Mouse (Mus musculus): ENCODE data around the gene Mipep.

DNA sequence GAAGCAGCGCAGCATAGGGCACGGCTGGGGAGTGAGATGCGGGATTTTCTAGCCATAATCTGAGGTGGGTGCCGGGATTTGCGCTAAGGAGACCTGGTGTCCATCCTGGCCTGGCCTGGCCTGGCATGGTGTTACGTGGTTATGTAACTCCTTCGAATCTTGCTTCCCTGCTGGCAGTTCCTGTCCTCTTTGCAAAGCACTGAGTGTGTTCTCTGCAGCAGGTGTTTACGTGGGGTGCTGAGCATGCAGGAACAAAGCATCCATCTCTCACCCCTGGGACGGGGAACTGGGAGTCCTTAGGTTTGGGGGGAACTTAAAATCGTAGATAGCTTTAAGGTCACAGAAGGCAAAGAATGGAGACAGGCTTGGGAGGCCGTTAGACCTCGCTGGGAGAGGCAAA is 44.8 kb upstream of the Mipep start:
- TF ChIP-seq CTCF (IDR thresholded peaks at IDR 0.05; ENCODE audit: low read depth) (no peak), EP300 (IDR thresholded peaks at IDR 0.05; ENCODE audit: low read depth) (no peak)
